Mouse (Mus musculus) layer of hippocampus, adult 8-10 months (tissue): ENCODE measurements around the gene Mpdz. TPM values are rescaled to one million over a fixed set of nuclear protein-coding genes. Genes with fewer than 3 reads are reported as not detected.

Experiments used
- DNase-seq, 2 experiments: peaks; one replicate each; pipeline ENCODE4 v3.0.0; 2022; ENCODE audit warnings: low spot score in 2 of 2
- total RNA-seq, 4 experiments: library from RNA; stranded (reverse); gene quantifications; 2 replicates each; pipeline ENCODE4 v1.2.4; 2022

Gene Mpdz
- total RNA-seq, 4 experiments from 2014 or later = 63.0 to 85.0 (median 73.5) TPM

GRCm38 (mm10) chr4:81283081-81283480 is 159.5 kb downstream of the Mpdz start:
- no peak for DNase-seq

GRCm38 (mm10) chr4:81280098-81280497 is 162.5 kb downstream of the Mpdz start:
- DNase-seq = no peak

GRCm38 (mm10) chr4:81279451-81279850 is 163.2 kb downstream of the Mpdz start:
- DNase-seq = no peak

DNA sequence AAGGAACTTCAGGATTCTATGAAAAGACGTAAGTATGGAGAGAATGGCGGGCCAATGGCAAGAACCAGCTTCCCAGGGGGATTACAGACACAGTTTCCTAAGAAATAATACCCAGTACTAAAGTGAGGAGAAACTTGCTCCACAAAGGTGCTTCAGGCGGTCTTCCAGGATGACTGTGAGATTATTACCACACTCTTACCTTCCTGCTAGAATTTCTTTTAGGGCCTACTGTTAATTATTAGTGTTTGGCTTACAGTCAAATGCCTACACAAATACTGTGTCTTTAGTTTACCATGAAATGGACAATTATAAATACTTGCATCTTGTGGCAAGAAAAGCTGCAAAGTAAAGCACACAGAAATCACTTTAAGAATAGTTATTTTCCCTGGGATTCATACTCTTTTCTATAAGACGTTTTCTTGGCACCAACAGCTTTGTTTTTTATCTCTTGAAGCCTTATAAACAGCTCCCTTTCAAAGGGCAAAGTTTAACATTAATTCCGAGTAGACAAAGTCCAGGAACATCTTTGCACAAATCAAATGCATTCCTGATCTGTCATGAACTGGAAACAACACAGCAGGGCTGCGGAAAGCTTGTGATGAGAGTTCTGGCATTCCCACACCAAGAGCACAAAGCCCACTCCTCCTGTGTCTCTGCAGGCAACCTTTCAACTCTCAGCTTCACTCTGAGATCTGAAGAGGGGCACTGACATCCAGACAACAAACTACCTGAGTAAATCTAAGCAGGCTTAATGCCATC is 166.5 kb downstream of the Mpdz start:
- no peak for DNase-seq

GRCm38 (mm10) chr4:81273067-81273466 is 169.5 kb downstream of the Mpdz start:
- DNase-seq = no peak

DNA sequence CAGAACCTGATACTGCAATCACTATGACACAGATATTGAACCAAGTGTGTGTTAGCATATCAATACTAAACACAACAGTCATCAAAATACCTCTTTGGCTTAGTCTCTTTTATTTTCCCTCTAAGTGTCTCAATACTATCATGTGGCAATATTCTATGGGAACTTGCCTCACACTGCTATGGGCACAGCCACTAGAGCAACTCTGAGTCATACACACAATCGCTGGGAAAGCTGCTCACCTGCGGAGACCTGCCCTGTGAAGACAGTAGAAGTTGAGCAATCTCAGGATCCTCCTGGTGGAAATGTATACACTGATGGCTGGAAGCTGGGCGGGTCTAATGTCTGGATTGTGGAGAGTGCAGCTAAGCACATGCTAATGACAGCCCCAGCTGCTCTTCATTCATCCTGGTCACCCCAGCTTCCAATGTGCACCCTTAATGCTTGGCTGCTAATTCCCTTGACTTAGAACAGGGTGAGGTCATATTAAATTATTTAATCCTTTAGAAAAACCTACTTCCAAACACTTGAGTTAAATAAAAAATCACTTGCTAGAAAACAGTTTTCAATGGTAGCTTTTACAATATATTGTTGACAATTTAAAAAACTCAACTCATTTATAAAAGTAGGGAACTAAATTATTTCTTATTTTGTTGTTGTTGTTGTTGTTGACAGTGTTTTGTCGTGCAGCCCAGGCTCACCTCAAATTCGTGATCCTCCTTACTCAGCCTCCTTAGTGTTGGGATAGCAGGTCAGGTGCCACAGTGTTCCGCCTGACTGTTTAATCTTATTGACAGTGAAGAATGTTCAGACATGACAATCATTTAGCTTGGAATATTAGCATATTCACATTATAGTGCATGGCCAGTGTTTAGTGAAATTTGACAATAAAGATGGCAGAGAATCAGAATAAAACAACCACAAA is 189.5 kb downstream of the Mpdz start:
- no peak for DNase-seq

GRCm38 (mm10) chr4:81252334-81252733 is 190.3 kb downstream of the Mpdz start:
- no peak for DNase-seq

- DNase-seq = peak in 1 of 2 experiments; percentile 60
These were observed 190.7 kb downstream of the Mpdz start for GRCm38 (mm10) chr4:81251934-81252333.

DNA sequence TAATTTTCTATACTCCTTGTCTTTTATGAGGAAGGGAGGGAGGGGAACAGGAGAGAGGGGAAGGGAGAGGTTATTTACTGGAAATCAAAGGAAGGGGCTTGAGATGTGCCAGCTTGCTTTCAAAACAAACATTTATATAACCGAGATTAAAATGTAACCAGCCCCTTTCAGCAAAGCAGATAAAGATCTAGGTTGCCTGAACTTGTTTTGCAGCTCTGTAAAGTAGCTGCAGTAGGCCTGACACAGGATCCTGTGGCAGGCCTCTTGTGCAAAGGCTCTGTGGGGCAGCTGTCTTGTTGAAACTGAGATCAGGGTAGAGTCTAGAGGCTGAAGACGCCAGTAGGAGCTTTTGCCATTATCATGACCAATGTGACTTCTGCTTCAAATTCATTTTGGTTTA is 193.4 kb downstream of the Mpdz start:
- DNase-seq = no peak

GRCm38 (mm10) chr4:81236227-81236626 is 206.4 kb downstream of the Mpdz start:
- no peak for DNase-seq
